Comparison of ENCODE assay signal across 8 mouse cellular contexts in the genomic region with DNA sequence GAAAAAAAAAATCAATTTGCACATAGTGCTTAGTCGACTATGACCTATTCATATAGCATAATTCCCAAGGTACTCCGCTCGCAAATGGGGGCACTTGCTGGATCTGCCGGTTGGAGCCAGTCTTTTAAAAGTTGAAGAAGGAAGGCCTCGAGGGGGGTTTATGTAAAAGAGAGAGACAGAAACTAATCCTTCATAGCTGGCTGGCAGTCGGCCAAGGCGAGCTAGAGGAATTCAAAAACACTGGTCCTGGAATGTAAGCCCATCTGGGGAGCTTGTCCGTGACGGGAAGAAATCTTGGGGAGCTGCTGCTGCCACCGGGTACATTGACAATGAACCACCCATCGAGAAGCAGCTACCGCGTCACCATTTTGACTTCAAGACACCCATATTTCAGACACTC.
A peak's percentile ranks its signal among the peaks of the same experiment; 100 is the strongest.
DNase-seq lines count a peak whose midpoint lies in the region; ATAC-seq lines count a peak whose summit lies in the region.
"Had no signal": no experiment of that assay in that cellular context is flagged by ENCODE, and none has a peak within 500 bp of the region (broad histone marks: within the 10 kb centered on the region; RNA-seq: fewer than 3 reads in every experiment).

No protein-coding gene starts in this region.

- 33% methylated on average over 13 of the region's 13 CpGs for WGBS in intestine, embryonic 15.5 days
- WGBS in midbrain, embryonic 16.5 days = 13% methylated on average over 13 of the region's 13 CpGs

- no peaks in the 10 kb centered on the region for H3K4me1 ChIP-seq in intestine, embryonic 15.5 days (replicated peaks)
- no peaks in the 10 kb centered on the region for H3K4me1 ChIP-seq in midbrain, embryonic 16.5 days (ENCODE audit: control insufficient read depth, insufficient read depth, low read length)

- H3K4me2 ChIP-seq in intestine, embryonic 15.5 days (replicated peaks) = peak overlapping the region; percentile 36
- peak overlapping the region; percentile 25 for H3K4me2 ChIP-seq in midbrain, embryonic 16.5 days (ENCODE audit: low read length)

- intact Hi-C loops in gastrocnemius, postnatal 14 days (cut with DNase I; ENCODE audit: low total_unique reads) = no loop called here

- no peaks in the 10 kb centered on the region for H3K36me3 ChIP-seq in intestine, embryonic 15.5 days
- no peaks in the 10 kb centered on the region for H3K36me3 ChIP-seq in midbrain, embryonic 16.5 days (ENCODE audit: control insufficient read depth, insufficient read depth, low read length)

- H3K27me3 ChIP-seq in intestine, embryonic 15.5 days (replicated peaks) = no peaks in the 10 kb centered on the region
- H3K27me3 ChIP-seq in midbrain, embryonic 16.5 days (ENCODE audit: control insufficient read depth, insufficient read depth, low read depth, low read length) = no peaks in the 10 kb centered on the region

- peak; percentile 43 for ATAC-seq in intestine, embryonic 15.5 days
- peak; percentile 80 for ATAC-seq in midbrain, embryonic 16.5 days
- no peak for ATAC-seq in megakaryocyte, adult 5-6 weeks (ENCODE audit: poor library complexity, severe bottlenecking)

- DNase-seq in adrenal gland, postnatal 25 days = peak; percentile 64
- DNase-seq in cerebellum, postnatal 4 days (ENCODE audit: low spot score in 2 of 2) = peak; percentile 29 to 52
- DNase-seq in gastrocnemius, postnatal 14 days = peak; percentile 48
- peak; percentile 2 to 9 for DNase-seq in left cerebral cortex, adult 8-10 months (ENCODE audit: low spot score in 2 of 2)

- no peak overlapping the region for H3K27ac ChIP-seq in intestine, embryonic 15.5 days
- H3K27ac ChIP-seq in midbrain, embryonic 16.5 days (ENCODE audit: low read length) = no peak overlapping the region

- no peaks in the 10 kb centered on the region for H3K9me3 ChIP-seq in intestine, embryonic 15.5 days
- peaks cover 6% of the 10 kb centered on the region; the same call in 1 of the 2 replicates for H3K9me3 ChIP-seq in midbrain, embryonic 16.5 days (replicated peaks; ENCODE audit: control insufficient read depth, low read length, poor library complexity, severe bottlenecking)

- no peak overlapping the region for H3K9ac ChIP-seq in intestine, embryonic 15.5 days
- H3K9ac ChIP-seq in midbrain, embryonic 16.5 days (ENCODE audit: low read depth, low read length) = no peak overlapping the region

- H3K4me3 ChIP-seq in intestine, embryonic 15.5 days (replicated peaks) = no peak overlapping the region
- H3K4me3 ChIP-seq in midbrain, embryonic 16.5 days (ENCODE audit: low read depth, low read length) = no peak overlapping the region
- H3K4me3 ChIP-seq: myocyte had no signal

Comparison
In these comparisons a context has a peak if more than half of its experiments do, and no peak if none do; other contexts are left out.
1. DNase-seq: peak in every context shown above with its lines; median percentile 64 in adrenal gland, postnatal 25 days; 48 in gastrocnemius, postnatal 14 days; 40 in cerebellum, postnatal 4 days; 6 in left cerebral cortex, adult 8-10 months.